Mouse (Mus musculus) spleen, adult 2 months (tissue): ENCODE measurements around the gene Acp7. TPM values are rescaled to one million over a fixed set of nuclear protein-coding genes. Genes with fewer than 3 reads are reported as not detected.

Experiments used
- DNase-seq, 2 experiments: peaks; one replicate each; pipeline versions ENCODE4 v3.0.0 to v3.0.0-alpha.2; 2012 to 2021; ENCODE audit warnings: low spot score in 2 of 2, low read depth in 1 of 2
- H3K27ac ChIP-seq: fragments of 200-500 bp; 2 replicates; pipeline ENCODE4 v1.5.1; 2012; ENCODE audit warnings: low read length, inconsistent platforms; ENCODE audit not compliant: insufficient read depth
- H3K27me3 ChIP-seq: fragments of 200-500 bp; 2 replicates; pipeline ENCODE4 v1.6.1; 2012; ENCODE audit warnings: mild to moderate bottlenecking, moderate library complexity, low read length, inconsistent platforms; ENCODE audit not compliant: control insufficient read depth, insufficient read depth
- H3K36me3 ChIP-seq: fragments of 200-500 bp; 2 replicates; pipeline ENCODE4 v1.6.1; 2012; ENCODE audit warnings: mild to moderate bottlenecking, low read length, inconsistent platforms; ENCODE audit not compliant: control insufficient read depth, insufficient read depth
- H3K4me1 ChIP-seq: fragments of 200-500 bp; 2 replicates; pipeline ENCODE4 v1.6.1; 2011; ENCODE audit warnings: inconsistent platforms; ENCODE audit not compliant: control insufficient read depth, insufficient read depth, insufficient read length
- H3K4me3 ChIP-seq: fragments of 200-500 bp; 2 replicates; pipeline ENCODE4 v1.5.1; 2011; ENCODE audit warnings: mild to moderate bottlenecking, inconsistent platforms; ENCODE audit not compliant: insufficient read depth, insufficient read length; ENCODE audit errors: extremely low read depth
- CTCF ChIP-seq: fragments of 200-500 bp; IDR thresholded peaks from 2 replicates; pipeline ENCODE4 v1.5.1; 2011; ENCODE audit warnings: mild to moderate bottlenecking, inconsistent platforms; ENCODE audit not compliant: insufficient read depth, insufficient read length, insufficient replicate concordance; ENCODE audit errors: extremely low read depth
- POLR2A ChIP-seq: fragments of 200-500 bp; IDR thresholded peaks from 2 replicates; pipeline ENCODE4 v1.6.1; 2011; ENCODE audit warnings: low read depth, low read length, inconsistent platforms
- WGBS: fragments of 180-500 bp; shearing (Covaris S2); methylation state at CpG from one replicate; pipeline ENCODE4 v1.1.7; 2018; 5-methylcytosine and 5-hydroxymethylcytosine counted together
- polyA plus RNA-seq: library from polyadenylated mRNA; depleted of rRNA; stranded (reverse); fragments of >200 nt; gene quantifications from 2 replicates; pipeline ENCODE4 v1.2.3, GENCODE M21; 2012

The Acp7 gene
- polyA plus RNA-seq, 1 experiment, result not detected

GRCm38 (mm10) chr7:28671172-28671571 lies 40.0 kb upstream of the Acp7 start:
- DNase-seq, result no peak
- H3K27me3 ChIP-seq, result no peaks in the 10 kb centered on the region
- H3K36me3 ChIP-seq, result no peaks in the 10 kb centered on the region
- 5% methylated on average over 4 of the region's 4 CpGs for WGBS
- H3K27ac ChIP-seq, result no peak overlapping the region
- TF ChIP-seq POLR2A (no peak), CTCF (no peak)
- H3K4me3 ChIP-seq, result no peak overlapping the region
- H3K4me1 ChIP-seq, result peaks cover 4% of the 10 kb centered on the region; the same call in 1 of the 2 replicates

- Histone ChIP-seq H3K27ac (no peak overlapping the region), H3K4me3 (no peak overlapping the region), H3K36me3 (no peaks in the 10 kb centered on the region), H3K4me1 (no peaks in the 10 kb centered on the region; the same call in 1 of the 2 replicates), H3K27me3 (no peaks in the 10 kb centered on the region)
- WGBS, result 8% methylated on average over 15 of the region's 15 CpGs
- no peak for DNase-seq
- TF ChIP-seq POLR2A (no peak), CTCF (no peak)
Observed at GRCm38 (mm10) chr7:28665620-28666579, 34.8 kb upstream of the Acp7 start.

GRCm38 (mm10) chr7:28656430-28656829 lies 25.3 kb upstream of the Acp7 start:
- no peak overlapping the region for H3K27ac ChIP-seq
- no peaks in the 10 kb centered on the region for H3K27me3 ChIP-seq
- no peak for DNase-seq
- H3K4me1 ChIP-seq, result no peaks in the 10 kb centered on the region
- WGBS, result 83% methylated on average over 4 of the region's 4 CpGs
- TF ChIP-seq CTCF (no peak), POLR2A (no peak)
- H3K36me3 ChIP-seq, result no peaks in the 10 kb centered on the region
- H3K4me3 ChIP-seq, result no peak overlapping the region

- DNase-seq, result no peak
- Histone ChIP-seq H3K36me3 (no peaks in the 10 kb centered on the region), H3K27ac (no peak overlapping the region), H3K27me3 (no peaks in the 10 kb centered on the region), H3K4me3 (no peak overlapping the region), H3K4me1 (no peaks in the 10 kb centered on the region)
- 90% methylated on average over 2 of the region's 2 CpGs for WGBS
- TF ChIP-seq CTCF, result no peak
- TF ChIP-seq POLR2A, result no peak
Observed at GRCm38 (mm10) chr7:28651157-28651556, 20.0 kb upstream of the Acp7 start.

- Histone ChIP-seq H3K27me3 (no peaks in the 10 kb centered on the region), H3K4me3 (no peak overlapping the region), H3K27ac (no peak overlapping the region), H3K36me3 (no peaks in the 10 kb centered on the region), H3K4me1 (no peaks in the 10 kb centered on the region)
- no peak for DNase-seq
- TF ChIP-seq CTCF (no peak), POLR2A (no peak)
- WGBS, result 61% methylated on average over 7 of the region's 7 CpGs
Observed at GRCm38 (mm10) chr7:28647016-28647415, 15.9 kb upstream of the Acp7 start.

GRCm38 (mm10) chr7:28645947-28646475 lies 14.9 kb upstream of the Acp7 start:
- H3K4me1 ChIP-seq, result no peaks in the 10 kb centered on the region
- no peaks in the 10 kb centered on the region for H3K27me3 ChIP-seq
- no peak overlapping the region for H3K4me3 ChIP-seq
- DNase-seq, result no peak
- no peak for TF ChIP-seq POLR2A
- no peak for TF ChIP-seq CTCF
- 86% methylated on average over 2 of the region's 2 CpGs for WGBS
- no peaks in the 10 kb centered on the region for H3K36me3 ChIP-seq
- no peak overlapping the region for H3K27ac ChIP-seq

- Histone ChIP-seq H3K27me3 (no peaks in the 10 kb centered on the region), H3K4me3 (no peak overlapping the region), H3K27ac (no peak overlapping the region), H3K36me3 (no peaks in the 10 kb centered on the region), H3K4me1 (no peaks in the 10 kb centered on the region)
- TF ChIP-seq POLR2A, result no peak
- TF ChIP-seq CTCF, result no peak
- 86% methylated on average over 6 of the region's 6 CpGs for WGBS
- DNase-seq, result no peak
Observed at GRCm38 (mm10) chr7:28645366-28645765, 14.2 kb upstream of the Acp7 start.
